Mouse (Mus musculus) kidney, adult 2 months (tissue): ENCODE results near the gene Birc5. TPM values are rescaled to one million over a fixed set of nuclear protein-coding genes. Genes with fewer than 3 reads are reported as not detected.

Experiments
- DNase-seq: peaks from one replicate; pipeline ENCODE4 v3.0.0; 2021
- H3K27ac ChIP-seq: fragments of 200-500 bp; 2 replicates; pipeline ENCODE4 v1.5.1; 2012; ENCODE audit warnings: low read depth, low read length, control low read depth, inconsistent platforms; ENCODE audit not compliant: insufficient read depth
- H3K27me3 ChIP-seq: fragments of 200-500 bp; replicated peaks from 2 replicates; pipeline ENCODE4 v1.6.1; 2012; ENCODE audit warnings: mild to moderate bottlenecking, moderate library complexity, low read length, inconsistent platforms; ENCODE audit not compliant: control insufficient read depth, insufficient read depth
- H3K36me3 ChIP-seq: fragments of 200-500 bp; 2 replicates; pipeline ENCODE4 v1.6.1; 2012; ENCODE audit warnings: mild to moderate bottlenecking, moderate library complexity, low read length, inconsistent platforms; ENCODE audit not compliant: control insufficient read depth, insufficient read depth
- H3K4me1 ChIP-seq: fragments of 200-500 bp; 2 replicates; pipeline ENCODE4 v1.6.1; 2011; ENCODE audit warnings: low read length; ENCODE audit not compliant: control insufficient read depth, insufficient read depth
- H3K4me3 ChIP-seq: fragments of 200-500 bp; 2 replicates; pipeline ENCODE4 v1.5.1; 2011; ENCODE audit warnings: mild to moderate bottlenecking, low read depth, low read length, control low read depth; ENCODE audit not compliant: insufficient read depth
- CTCF ChIP-seq: fragments of 200-500 bp; conservative IDR thresholded peaks from 2 replicates; pipeline ENCODE4 v1.5.1; 2011; ENCODE audit warnings: low read depth, mild to moderate bottlenecking, control low read depth, low read length, moderate library complexity, mixed read lengths; ENCODE audit not compliant: insufficient read depth, insufficient read length
- POLR2A ChIP-seq: fragments of 200-500 bp; IDR thresholded peaks from one replicate; pipeline ENCODE4 v1.6.1; 2011; ENCODE audit warnings: low read depth, low read length, control low read depth
- WGBS: fragments of 180-500 bp; shearing (Covaris S2); methylation state at CpG from one replicate; pipeline ENCODE4 v1.1.7; 2018; 5-methylcytosine and 5-hydroxymethylcytosine counted together
- polyA plus RNA-seq: library from polyadenylated mRNA; depleted of rRNA; stranded (reverse); fragments of >200 nt; gene quantifications from 2 replicates; pipeline ENCODE4 v1.2.3, GENCODE M21; 2012

The Birc5 gene
- polyA plus RNA-seq, 1 experiment = 1.3 TPM

DNA sequence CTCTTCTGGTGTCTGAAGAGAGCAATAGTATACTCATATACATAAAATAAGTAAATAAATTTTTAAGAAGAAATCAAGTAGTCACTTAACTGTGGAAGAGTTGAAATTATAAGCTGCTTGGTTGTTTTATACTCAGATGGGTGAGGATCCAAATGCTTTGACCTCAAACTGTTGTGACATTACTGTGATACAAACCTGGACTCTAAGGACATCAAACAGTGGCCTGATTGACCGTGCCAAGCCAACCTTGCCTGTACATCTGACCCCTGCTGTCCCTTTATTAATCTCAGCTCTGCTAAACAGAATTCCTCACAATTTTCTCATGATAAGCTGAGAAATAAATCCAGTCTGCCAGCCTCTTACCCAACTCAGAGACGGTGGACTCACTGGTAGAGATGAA lies 3.4 kb upstream of the Birc5 start:
- Histone ChIP-seq H3K27me3 (no peaks in the 10 kb centered on the region), H3K4me1 (peaks cover 22% of the 10 kb centered on the region), H3K36me3 (no peaks in the 10 kb centered on the region), H3K4me3 (no peak overlapping the region), H3K27ac (peak overlapping the region; percentile 76; the same call in 1 of the 2 replicates)
- DNase-seq = peak; percentile 23
- TF ChIP-seq POLR2A (no peak), CTCF (no peak)
- WGBS = 53% methylated on average over 2 of the region's 2 CpGs

- peak; percentile 90 for DNase-seq
- H3K27me3 ChIP-seq = no peaks in the 10 kb centered on the region
- H3K36me3 ChIP-seq = no peaks in the 10 kb centered on the region
- no peak overlapping the region for H3K4me3 ChIP-seq
- no peak for TF ChIP-seq POLR2A
- TF ChIP-seq CTCF = 0 out of 2 replicates have a peak, but pooled peaks have one; percentile 12
- peaks cover 22% of the 10 kb centered on the region for H3K4me1 ChIP-seq
- WGBS = 29% methylated on average over 5 of the region's 5 CpGs
- peak overlapping the region; percentile 88 for H3K27ac ChIP-seq
Measured at GRCm38 (mm10) chr11:117846640-117847039, 2.4 kb upstream of the Birc5 start.

DNA sequence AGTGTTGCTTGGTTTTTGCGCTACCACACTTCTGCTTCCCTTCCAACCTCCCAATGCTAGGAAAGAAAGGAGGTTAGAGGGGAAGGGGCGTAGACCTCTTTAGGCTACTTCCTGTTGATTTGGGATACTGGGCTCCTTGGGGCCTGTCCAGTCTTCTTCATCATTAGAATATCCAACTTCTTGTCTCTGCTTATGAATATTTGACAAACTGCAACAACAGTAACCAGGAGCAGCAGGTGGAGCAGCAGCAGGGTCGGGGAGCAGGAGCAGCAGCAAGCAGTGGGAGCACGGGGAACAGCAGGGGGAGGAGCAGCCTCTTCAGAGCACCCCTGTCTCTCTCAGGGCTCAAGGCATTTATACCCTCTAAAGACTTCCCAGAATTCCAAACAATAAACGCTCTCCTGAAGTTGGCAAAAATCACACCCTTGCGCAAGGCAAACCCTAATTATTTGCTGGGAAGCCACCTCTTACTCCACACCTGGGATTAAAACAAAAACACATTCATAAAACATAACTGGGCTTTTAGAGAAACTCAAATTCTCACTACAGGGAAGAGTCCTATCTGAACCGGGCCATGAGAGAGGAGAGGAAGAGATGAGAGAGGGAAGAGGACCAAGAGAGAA lies 1.3 kb upstream of the Birc5 start:
- Histone ChIP-seq H3K36me3 (no peaks in the 10 kb centered on the region), H3K27ac (peak overlapping the region; percentile 96), H3K4me3 (peak overlapping the region; percentile 90; the same call in 1 of the 2 replicates), H3K27me3 (no peaks in the 10 kb centered on the region), H3K4me1 (peaks cover 22% of the 10 kb centered on the region)
- DNase-seq = peak; percentile 48
- WGBS = 55% methylated on average over 7 of the region's 7 CpGs
- TF ChIP-seq CTCF = no peak

DNA sequence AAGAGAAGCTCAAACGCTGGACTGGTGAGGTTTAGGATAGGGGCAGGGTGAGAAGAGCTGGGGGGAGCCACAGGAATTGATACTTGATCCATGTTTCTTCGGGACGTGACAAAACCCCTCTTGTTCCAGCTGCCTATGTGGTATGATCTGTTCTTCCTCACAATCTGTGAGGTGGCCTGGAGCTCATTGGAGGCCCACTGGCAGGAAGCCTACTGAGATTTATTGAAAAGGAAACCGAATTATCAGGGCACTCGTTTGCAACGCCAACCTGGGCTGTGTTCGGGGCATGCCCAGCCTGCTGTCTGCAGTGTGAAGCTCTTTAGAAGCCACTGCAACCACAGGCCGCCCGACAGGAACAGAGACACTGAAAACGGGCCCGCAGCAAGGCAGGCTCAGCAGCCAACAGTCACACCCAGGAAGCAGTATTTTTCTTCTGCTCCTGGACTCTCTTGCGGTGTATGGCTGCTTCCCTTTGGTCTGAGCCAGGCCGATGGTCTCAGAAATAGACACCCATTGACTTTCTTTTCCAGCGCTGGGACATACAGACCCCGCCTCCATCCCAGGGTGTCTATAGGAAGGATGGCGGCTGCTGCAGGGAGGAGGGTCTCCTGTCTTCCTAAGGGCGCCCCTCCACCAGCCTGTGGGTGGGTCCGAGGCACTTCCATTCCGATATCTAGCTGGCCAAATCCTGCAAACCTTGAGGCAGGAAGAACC lies 623 bp upstream of the Birc5 start:
- Histone ChIP-seq H3K36me3 (no peaks in the 10 kb centered on the region), H3K27me3 (no peaks in the 10 kb centered on the region), H3K27ac (peak overlapping the region; percentile 96), H3K4me3 (peak overlapping the region; percentile 90), H3K4me1 (peaks cover 22% of the 10 kb centered on the region)
- no peak for TF ChIP-seq CTCF
- no peak for TF ChIP-seq POLR2A
- DNase-seq = peak; percentile 58
- WGBS = 2% methylated on average over 19 of the region's 19 CpGs

DNA sequence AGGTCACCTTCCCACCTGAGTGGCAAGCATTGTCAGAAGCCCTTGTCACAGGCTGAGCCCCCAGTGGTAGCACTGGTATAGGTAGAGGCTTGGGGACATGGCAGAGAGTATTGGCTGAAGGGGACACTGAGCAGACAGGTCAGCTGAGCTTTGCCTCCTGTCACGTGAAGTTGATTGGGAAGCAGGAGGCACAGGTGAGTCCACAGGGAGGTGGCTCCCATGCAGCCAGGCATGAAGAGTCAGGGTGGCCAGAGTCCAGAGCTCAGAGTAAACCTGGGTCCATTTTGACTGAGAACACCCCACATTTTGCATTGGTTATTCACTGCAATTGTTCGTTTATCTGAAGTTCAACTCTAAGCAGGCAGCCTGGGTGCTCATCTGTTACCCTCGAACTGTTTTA lies 3.8 kb downstream of the Birc5 start:
- WGBS = 65% methylated on average over 3 of the region's 3 CpGs
- Histone ChIP-seq H3K27me3 (no peaks in the 10 kb centered on the region), H3K36me3 (no peaks in the 10 kb centered on the region), H3K4me1 (peaks cover 6% of the 10 kb centered on the region; the same call in 1 of the 2 replicates), H3K4me3 (no peak overlapping the region), H3K27ac (no peak overlapping the region)
- DNase-seq = no peak
- TF ChIP-seq CTCF (no peak), POLR2A (no peak)

DNA sequence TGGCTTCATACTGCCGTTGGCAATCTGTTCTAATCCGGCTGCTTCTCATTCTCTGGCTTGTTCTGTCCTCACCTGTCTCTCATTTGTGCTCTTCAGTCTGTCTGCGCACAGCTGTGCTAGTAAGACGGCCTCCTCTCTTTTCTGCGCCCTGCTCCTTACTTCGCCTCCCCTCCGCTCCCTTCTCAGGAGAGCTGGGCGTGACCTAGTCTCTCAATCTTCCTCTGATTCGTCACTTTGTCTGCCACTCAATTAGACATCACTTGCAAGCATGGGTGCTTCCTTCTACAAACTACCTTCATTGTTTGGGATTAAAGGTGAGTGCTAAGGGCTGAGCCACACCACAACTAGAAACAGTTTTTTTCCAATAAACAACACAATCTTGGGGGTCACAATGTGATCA lies 5.2 kb downstream of the Birc5 start:
- TF ChIP-seq CTCF = no peak
- no peak for TF ChIP-seq POLR2A
- 92% methylated on average over 9 of the region's 9 CpGs for WGBS
- no peak overlapping the region for H3K27ac ChIP-seq
- H3K4me1 ChIP-seq = no peaks in the 10 kb centered on the region; the same call in 1 of the 2 replicates
- no peaks in the 10 kb centered on the region for H3K36me3 ChIP-seq
- no peaks in the 10 kb centered on the region for H3K27me3 ChIP-seq
- DNase-seq = no peak
- H3K4me3 ChIP-seq = no peak overlapping the region

DNA sequence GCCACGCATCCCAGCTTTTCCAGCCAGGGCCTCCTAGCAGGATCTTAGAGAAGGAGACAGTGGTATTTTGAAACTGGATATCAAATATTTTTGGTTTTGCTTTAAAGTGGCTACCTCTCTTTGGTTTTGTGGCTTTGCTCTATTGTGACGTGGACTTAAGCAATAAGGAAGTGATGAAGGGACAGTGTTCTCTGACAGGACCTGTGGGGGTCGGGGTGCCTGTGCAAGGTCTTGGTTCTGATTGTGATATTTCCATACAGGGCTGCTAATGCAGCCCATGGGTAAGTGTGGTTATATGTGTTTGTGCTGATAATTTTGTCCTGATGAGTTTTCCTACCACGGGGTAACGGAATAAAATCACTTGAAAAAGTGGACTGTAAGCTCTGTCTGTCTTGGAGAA lies 6.3 kb downstream of the Birc5 start:
- no peak for DNase-seq
- no peak overlapping the region for H3K4me3 ChIP-seq
- H3K27ac ChIP-seq = no peak overlapping the region
- H3K4me1 ChIP-seq = no peaks in the 10 kb centered on the region; the same call in 1 of the 2 replicates
- WGBS = 85% methylated on average over 5 of the region's 5 CpGs
- H3K27me3 ChIP-seq = no peaks in the 10 kb centered on the region
- TF ChIP-seq CTCF (no peak), POLR2A (no peak)
- H3K36me3 ChIP-seq = no peaks in the 10 kb centered on the region
